Mouse (Mus musculus): ENCODE data around the gene Arid2. TPM values are rescaled to one million over a fixed set of nuclear protein-coding genes. Genes with fewer than 3 reads are reported as not detected.

Arid2 gene
- total and polyA plus RNA-seq, 2 experiments from 2014 or later: 11.2 to 38.4 TPM

DNA sequence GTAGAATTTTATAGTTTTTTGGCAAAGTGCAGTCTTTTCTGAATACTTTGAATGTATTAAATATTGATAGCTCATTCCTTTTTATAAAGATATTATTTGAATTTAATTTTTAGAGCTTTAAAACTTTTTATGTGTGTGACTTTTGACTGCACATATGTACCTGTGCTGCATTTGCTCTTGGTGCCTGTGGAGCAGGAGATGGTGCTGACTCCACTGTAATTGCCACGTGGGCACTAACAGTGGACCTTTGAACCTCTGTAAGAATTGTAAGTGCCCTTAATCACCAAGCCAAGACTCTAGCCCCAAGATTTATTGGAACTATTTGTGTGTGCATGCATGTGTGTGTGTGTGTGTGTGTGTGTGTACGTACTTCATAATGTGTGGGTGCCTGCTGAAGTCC, 53.6 kb downstream of the Arid2 start:
- DNase-seq (ENCODE audit: low spot score): no peak
- WGBS: 85% methylated on average over 2 of the region's 2 CpGs

DNA sequence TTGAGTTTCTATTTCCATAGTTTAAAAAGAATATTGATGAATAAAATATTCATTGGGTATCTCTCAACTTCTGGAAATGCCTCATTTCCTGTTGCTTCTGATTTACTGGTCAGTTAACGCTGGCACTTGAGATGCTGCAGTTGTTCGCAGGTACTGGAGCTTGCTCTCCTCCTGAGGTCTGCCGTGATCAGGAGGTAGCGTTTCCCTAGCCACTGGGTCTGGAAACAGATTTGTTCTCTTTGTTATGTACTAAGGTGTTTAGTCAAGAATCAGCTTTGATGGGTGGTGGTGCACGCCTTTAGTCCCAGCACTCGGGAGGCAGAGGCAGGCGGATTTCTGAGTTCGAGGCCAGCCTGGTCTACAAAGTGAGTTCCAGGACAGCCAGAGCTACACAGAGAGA, 54.8 kb downstream of the Arid2 start:
- Histone ChIP-seq H3K27me3 (ENCODE audit: insufficient read depth, low read length) (no peaks in the 10 kb centered on the region), H3K9me3 (ENCODE audit: low read length) (no peaks in the 10 kb centered on the region), H3K9ac (replicated peaks; ENCODE audit: low read length) (no peak overlapping the region), H3K4me1 (ENCODE audit: insufficient read depth, low read length) (no peaks in the 10 kb centered on the region), H3K36me3 (ENCODE audit: insufficient read depth, low read length) (no peaks in the 10 kb centered on the region), H3K4me3 (ENCODE audit: low read length) (no peak overlapping the region), H3K27ac (no peak overlapping the region), H3K4me2 (ENCODE audit: low read depth, low read length) (no peak overlapping the region)
- no peak for DNase-seq (ENCODE audit: low spot score)
- WGBS: 94% methylated on average over 8 of the region's 8 CpGs
- TF ChIP-seq CTCF (IDR thresholded peaks at IDR 0.05; ENCODE audit: low read depth): no peak
- ATAC-seq: no peak

More for the DNA sequence above, 53.6 kb downstream of the Arid2 start:
- ATAC-seq: no peak
- Histone ChIP-seq H3K36me3 (ENCODE audit: insufficient read depth, low read length) (no peaks in the 10 kb centered on the region), H3K27me3 (ENCODE audit: insufficient read depth, low read length) (no peaks in the 10 kb centered on the region), H3K9ac (replicated peaks; ENCODE audit: low read length) (no peak overlapping the region), H3K4me1 (ENCODE audit: insufficient read depth, low read length) (no peaks in the 10 kb centered on the region), H3K4me3 (ENCODE audit: low read length) (no peak overlapping the region), H3K27ac (no peak overlapping the region), H3K9me3 (ENCODE audit: low read length) (no peaks in the 10 kb centered on the region), H3K4me2 (ENCODE audit: low read depth, low read length) (no peak overlapping the region)
- no peak for TF ChIP-seq CTCF (IDR thresholded peaks at IDR 0.05; ENCODE audit: low read depth)

- no peaks in the 10 kb centered on the region for H3K9me3 ChIP-seq (ENCODE audit: low read length)
- ATAC-seq (no peak), DNase-seq (ENCODE audit: low spot score) (no peak)
- no peaks in the 10 kb centered on the region for H3K4me1 ChIP-seq (ENCODE audit: insufficient read depth, low read length)
- WGBS: 89% methylated on average over 3 of the region's 3 CpGs
- no peak for TF ChIP-seq CTCF (IDR thresholded peaks at IDR 0.05; ENCODE audit: low read depth)
- no peaks in the 10 kb centered on the region for H3K27me3 ChIP-seq (ENCODE audit: insufficient read depth, low read length)
- H3K27ac ChIP-seq: no peak overlapping the region
- no peaks in the 10 kb centered on the region for H3K36me3 ChIP-seq (ENCODE audit: insufficient read depth, low read length)
- no peak overlapping the region for H3K9ac ChIP-seq (replicated peaks; ENCODE audit: low read length)
- H3K4me3 ChIP-seq (ENCODE audit: low read length): no peak overlapping the region
- H3K4me2 ChIP-seq (ENCODE audit: low read depth, low read length): no peak overlapping the region
Observed at GRCm38 (mm10) chr15:96342871-96343270, 55.6 kb downstream of the Arid2 start.

GRCm38 (mm10) chr15:96344591-96345285, 57.4 kb downstream of the Arid2 start:
- Histone ChIP-seq H3K4me3 (ENCODE audit: low read length) (no peak overlapping the region), H3K36me3 (ENCODE audit: insufficient read depth, low read length) (no peaks in the 10 kb centered on the region), H3K9ac (replicated peaks; ENCODE audit: low read length) (no peak overlapping the region), H3K27me3 (ENCODE audit: insufficient read depth, low read length) (no peaks in the 10 kb centered on the region), H3K4me1 (ENCODE audit: insufficient read depth, low read length) (no peaks in the 10 kb centered on the region), H3K9me3 (ENCODE audit: low read length) (no peaks in the 10 kb centered on the region), H3K4me2 (ENCODE audit: low read depth, low read length) (no peak overlapping the region), H3K27ac (no peak overlapping the region)
- ATAC-seq (no peak), DNase-seq (ENCODE audit: low spot score) (no peak)
- TF ChIP-seq CTCF (IDR thresholded peaks at IDR 0.05; ENCODE audit: low read depth): no peak
- WGBS: 55% methylated on average over 6 of the region's 7 CpGs

DNA sequence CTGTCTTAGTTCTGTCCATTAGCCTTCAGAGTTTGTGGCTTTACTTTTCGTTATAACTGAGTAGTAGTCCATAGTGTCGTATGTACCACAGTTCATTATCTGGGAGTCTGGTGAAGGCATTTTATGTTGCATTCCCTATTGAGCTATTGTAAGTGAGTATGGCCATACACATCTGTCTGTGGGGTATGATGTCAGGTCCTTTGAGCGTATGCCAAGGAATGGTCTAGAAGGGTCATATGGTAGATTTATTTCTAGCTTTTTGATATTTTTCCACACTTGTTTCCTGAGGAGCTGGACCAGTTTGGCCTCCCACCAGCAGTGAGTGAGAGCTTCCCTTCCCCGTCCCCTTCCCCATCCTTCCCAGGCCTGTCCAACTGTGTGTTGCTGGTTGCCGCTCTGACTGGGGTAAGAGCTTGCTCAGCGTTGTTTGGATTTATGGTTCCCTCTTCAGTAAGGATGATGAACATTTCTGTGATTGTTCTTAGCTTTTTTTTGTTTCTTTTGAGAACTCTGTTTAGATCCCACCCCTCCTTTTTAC, 58.1 kb downstream of the Arid2 start:
- no peak overlapping the region for H3K9ac ChIP-seq (replicated peaks; ENCODE audit: low read length)
- 87% methylated on average over 6 of the region's 6 CpGs for WGBS
- H3K36me3 ChIP-seq (ENCODE audit: insufficient read depth, low read length): 0 out of 2 replicates have a peak, but pooled peaks cover under 1% of the 10 kb centered on the region
- no peak overlapping the region for H3K27ac ChIP-seq
- H3K9me3 ChIP-seq (ENCODE audit: low read length): no peaks in the 10 kb centered on the region
- H3K4me2 ChIP-seq (ENCODE audit: low read depth, low read length): no peak overlapping the region
- no peaks in the 10 kb centered on the region for H3K4me1 ChIP-seq (ENCODE audit: insufficient read depth, low read length)
- ATAC-seq: no peak
- no peaks in the 10 kb centered on the region for H3K27me3 ChIP-seq (ENCODE audit: insufficient read depth, low read length)
- DNase-seq (ENCODE audit: low spot score): no peak
- no peak overlapping the region for H3K4me3 ChIP-seq (ENCODE audit: low read length)
- no peak for TF ChIP-seq CTCF (IDR thresholded peaks at IDR 0.05; ENCODE audit: low read depth)

DNA sequence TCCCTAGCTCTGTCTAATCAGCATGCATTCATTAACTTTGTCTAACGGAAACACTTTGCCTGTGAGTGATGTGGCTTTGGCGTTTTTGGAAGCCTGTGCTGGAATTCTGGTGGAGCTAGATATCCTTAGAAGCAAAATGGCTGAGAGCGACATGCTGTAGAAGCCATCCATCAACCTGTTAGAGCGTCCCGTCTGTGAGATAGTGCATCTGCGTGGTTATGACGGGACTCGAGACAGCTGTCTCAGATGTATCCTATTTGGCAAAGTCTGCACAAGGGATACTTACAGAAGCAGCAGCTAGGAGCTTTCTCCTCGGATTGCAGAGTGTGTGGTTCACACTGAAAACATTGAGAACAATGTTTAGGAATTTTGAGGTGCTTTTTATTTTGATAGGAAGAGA, 64.1 kb downstream of the Arid2 start:
- DNase-seq (ENCODE audit: low spot score): no peak
- no peak overlapping the region for H3K9ac ChIP-seq (replicated peaks; ENCODE audit: low read length)
- H3K27me3 ChIP-seq (ENCODE audit: insufficient read depth, low read length): no peaks in the 10 kb centered on the region
- no peak overlapping the region for H3K4me2 ChIP-seq (ENCODE audit: low read depth, low read length)
- no peak for ATAC-seq
- H3K36me3 ChIP-seq (ENCODE audit: insufficient read depth, low read length): peaks cover 27% of the 10 kb centered on the region; the same call in 1 of the 2 replicates
- H3K9me3 ChIP-seq (ENCODE audit: low read length): no peaks in the 10 kb centered on the region
- no peaks in the 10 kb centered on the region for H3K4me1 ChIP-seq (ENCODE audit: insufficient read depth, low read length)
- WGBS: 91% methylated on average over 9 of the region's 9 CpGs
- H3K4me3 ChIP-seq (ENCODE audit: low read length): no peak overlapping the region
- TF ChIP-seq CTCF (IDR thresholded peaks at IDR 0.05; ENCODE audit: low read depth): no peak
- no peak overlapping the region for H3K27ac ChIP-seq

GRCm38 (mm10) chr15:96358871-96359270, 71.6 kb downstream of the Arid2 start:
- peaks cover 30% of the 10 kb centered on the region; the same call in 1 of the 2 replicates for H3K36me3 ChIP-seq (ENCODE audit: insufficient read depth, low read length)
- no peaks in the 10 kb centered on the region for H3K4me1 ChIP-seq (ENCODE audit: insufficient read depth, low read length)
- no peak for TF ChIP-seq CTCF (IDR thresholded peaks at IDR 0.05; ENCODE audit: low read depth)
- no peak overlapping the region for H3K27ac ChIP-seq
- no peaks in the 10 kb centered on the region for H3K27me3 ChIP-seq (ENCODE audit: insufficient read depth, low read length)
- no peak overlapping the region for H3K4me2 ChIP-seq (ENCODE audit: low read depth, low read length)
- no peaks in the 10 kb centered on the region for H3K9me3 ChIP-seq (ENCODE audit: low read length)
- DNase-seq (ENCODE audit: low spot score) (no peak), ATAC-seq (no peak)
- no peak overlapping the region for H3K4me3 ChIP-seq (ENCODE audit: low read length)
- H3K9ac ChIP-seq (replicated peaks; ENCODE audit: low read length): no peak overlapping the region
- WGBS: 97% methylated on average over 6 of the region's 6 CpGs
